Mouse (Mus musculus): ENCODE data around the gene Rab8b.

DNA sequence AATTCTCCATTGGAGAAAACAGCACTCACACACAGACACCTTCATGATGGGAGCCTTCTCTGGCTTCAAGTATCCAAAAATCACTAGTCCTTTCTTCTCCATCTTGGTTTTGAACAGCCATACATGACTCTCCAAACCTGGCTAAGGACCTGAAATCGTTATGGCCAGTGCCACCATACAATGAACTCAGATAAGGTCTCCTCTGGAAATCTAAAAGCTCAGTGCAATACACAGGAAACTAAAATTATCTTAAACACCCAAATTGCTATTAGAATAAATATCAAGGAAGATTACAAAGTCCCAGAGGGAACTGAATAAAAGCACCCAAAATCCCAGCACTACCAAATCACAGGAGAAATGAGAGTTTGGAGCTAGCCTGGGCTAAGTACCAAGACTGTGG lies 25.1 kb downstream of the Rab8b start:
- TF ChIP-seq EP300 (IDR thresholded peaks at IDR 0.05; ENCODE audit: insufficient read depth, low read depth, low read length) = no peak
- TF ChIP-seq CTCF (IDR thresholded peaks at IDR 0.05; ENCODE audit: low read depth, low read length) = no peak
- no peak for TF ChIP-seq POLR2A (IDR thresholded peaks at IDR 0.05; ENCODE audit: insufficient read depth, low read length)

All from ES-Bruce4 (cell line).